Mouse (Mus musculus): ENCODE data around the gene 1500009C09Rik. TPM values are rescaled to one million over a fixed set of nuclear protein-coding genes. Genes with fewer than 3 reads are reported as not detected.

The 1500009C09Rik gene
- polyA plus RNA-seq (2014; fragmentation: Illumina TruSeq; extraction: RNeasy Lipid Tissue Mini Kit (QIAGEN cat#74804); ENCODE audit: low read depth, low replicate concordance) = not detected

GRCm38 (mm10) chr15:82252097-82252496, at the start of gene 1500009C09Rik:
Gene 1500009C09Rik (plus strand): TSS chr15:82252397.

GRCm38 (mm10) chr15:82212752-82213063, 39.5 kb upstream of the 1500009C09Rik start, which contains the start of gene Shisa8:
Gene Shisa8 (minus strand): TSS chr15:82212815.

GRCm38 (mm10) chr15:82223657-82224601, 28.3 kb upstream of the 1500009C09Rik start, which contains the start of gene Tnfrsf13c:
Gene Tnfrsf13c (minus strand): TSS chr15:82224369.

GRCm38 (mm10) chr15:82244115-82244804, 7.9 kb upstream of the 1500009C09Rik start, which contains the start of gene Cenpm:
Gene Cenpm (minus strand): TSS chr15:82244748.

GRCm38 (mm10) chr15:82274593-82274926, 22.4 kb downstream of the 1500009C09Rik start, which contains the start of gene Sept3:
Gene Sept3 (plus strand): TSS chr15:82274893.

GRCm38 (mm10) chr15:82298764-82299561, 46.8 kb downstream of the 1500009C09Rik start, which contains the start of gene Wbp2nl:
Gene Wbp2nl (plus strand): TSS chr15:82298954.

Other genes with a start within 250 kb of the 1500009C09Rik start
- gene Desi1, start 218.5 kb upstream of the 1500009C09Rik start, polyA plus RNA-seq (2014; fragmentation: Illumina TruSeq; extraction: RNeasy Lipid Tissue Mini Kit (QIAGEN cat#74804); ENCODE audit: low read depth, low replicate concordance) = 11.2 TPM
- 312 TPM for gene Snu13, start 204.8 kb upstream of the 1500009C09Rik start, polyA plus RNA-seq (2014; fragmentation: Illumina TruSeq; extraction: RNeasy Lipid Tissue Mini Kit (QIAGEN cat#74804); ENCODE audit: low read depth, low replicate concordance)
- not detected for gene 4930407I10Rik, start 193.2 kb upstream of the 1500009C09Rik start, polyA plus RNA-seq (2014; fragmentation: Illumina TruSeq; extraction: RNeasy Lipid Tissue Mini Kit (QIAGEN cat#74804); ENCODE audit: low read depth, low replicate concordance)
- not detected for gene Mei1, start 182.4 kb upstream of the 1500009C09Rik start, polyA plus RNA-seq (2014; fragmentation: Illumina TruSeq; extraction: RNeasy Lipid Tissue Mini Kit (QIAGEN cat#74804); ENCODE audit: low read depth, low replicate concordance)
- 1.4 TPM for gene Ccdc134, start 124.5 kb upstream of the 1500009C09Rik start, polyA plus RNA-seq (2014; fragmentation: Illumina TruSeq; extraction: RNeasy Lipid Tissue Mini Kit (QIAGEN cat#74804); ENCODE audit: low read depth, low replicate concordance)
- 10.9 TPM for gene Srebf2, start 105.2 kb upstream of the 1500009C09Rik start, polyA plus RNA-seq (2014; fragmentation: Illumina TruSeq; extraction: RNeasy Lipid Tissue Mini Kit (QIAGEN cat#74804); ENCODE audit: low read depth, low replicate concordance)
- not detected for gene Shisa8, start 39.6 kb upstream of the 1500009C09Rik start, polyA plus RNA-seq (2014; fragmentation: Illumina TruSeq; extraction: RNeasy Lipid Tissue Mini Kit (QIAGEN cat#74804); ENCODE audit: low read depth, low replicate concordance)
- not detected for gene Tnfrsf13c, start 28.0 kb upstream of the 1500009C09Rik start, polyA plus RNA-seq (2014; fragmentation: Illumina TruSeq; extraction: RNeasy Lipid Tissue Mini Kit (QIAGEN cat#74804); ENCODE audit: low read depth, low replicate concordance)
- not detected for gene Cenpm, start 7.6 kb upstream of the 1500009C09Rik start, polyA plus RNA-seq (2014; fragmentation: Illumina TruSeq; extraction: RNeasy Lipid Tissue Mini Kit (QIAGEN cat#74804); ENCODE audit: low read depth, low replicate concordance)
- gene Sept3, start 22.5 kb downstream of the 1500009C09Rik start, polyA plus RNA-seq (2014; fragmentation: Illumina TruSeq; extraction: RNeasy Lipid Tissue Mini Kit (QIAGEN cat#74804); ENCODE audit: low read depth, low replicate concordance) = 0.20 TPM
- gene Wbp2nl, start 46.6 kb downstream of the 1500009C09Rik start, polyA plus RNA-seq (2014; fragmentation: Illumina TruSeq; extraction: RNeasy Lipid Tissue Mini Kit (QIAGEN cat#74804); ENCODE audit: low read depth, low replicate concordance) = not detected
- 25.8 TPM for gene Naga, start 86.5 kb downstream of the 1500009C09Rik start, polyA plus RNA-seq (2014; fragmentation: Illumina TruSeq; extraction: RNeasy Lipid Tissue Mini Kit (QIAGEN cat#74804); ENCODE audit: low read depth, low replicate concordance)
- gene Pheta2, start 86.5 kb downstream of the 1500009C09Rik start, polyA plus RNA-seq (2014; fragmentation: Illumina TruSeq; extraction: RNeasy Lipid Tissue Mini Kit (QIAGEN cat#74804); ENCODE audit: low read depth, low replicate concordance) = 0.32 TPM
- gene Smdt1, start 86.6 kb downstream of the 1500009C09Rik start, polyA plus RNA-seq (2014; fragmentation: Illumina TruSeq; extraction: RNeasy Lipid Tissue Mini Kit (QIAGEN cat#74804); ENCODE audit: low read depth, low replicate concordance) = 46.6 TPM
- 528 TPM for gene Ndufa6, start 101.9 kb downstream of the 1500009C09Rik start, polyA plus RNA-seq (2014; fragmentation: Illumina TruSeq; extraction: RNeasy Lipid Tissue Mini Kit (QIAGEN cat#74804); ENCODE audit: low read depth, low replicate concordance)
- gene Cyp2d22, start 127.9 kb downstream of the 1500009C09Rik start, polyA plus RNA-seq (2014; fragmentation: Illumina TruSeq; extraction: RNeasy Lipid Tissue Mini Kit (QIAGEN cat#74804); ENCODE audit: low read depth, low replicate concordance) = 12.2 TPM
- gene Cyp2d11, start 141.6 kb downstream of the 1500009C09Rik start, polyA plus RNA-seq (2014; fragmentation: Illumina TruSeq; extraction: RNeasy Lipid Tissue Mini Kit (QIAGEN cat#74804); ENCODE audit: low read depth, low replicate concordance) = not detected
- gene Cyp2d10, start 154.8 kb downstream of the 1500009C09Rik start, polyA plus RNA-seq (2014; fragmentation: Illumina TruSeq; extraction: RNeasy Lipid Tissue Mini Kit (QIAGEN cat#74804); ENCODE audit: low read depth, low replicate concordance) = not detected
- 7.8 TPM for gene Cyp2d9, start 181.0 kb downstream of the 1500009C09Rik start, polyA plus RNA-seq (2014; fragmentation: Illumina TruSeq; extraction: RNeasy Lipid Tissue Mini Kit (QIAGEN cat#74804); ENCODE audit: low read depth, low replicate concordance)